Mouse (Mus musculus) cerebellum, adult 2 months (tissue): Measurements from ENCODE around the gene Prim2.
"Not testable (repeated sequence)": the region's sequence is repeated elsewhere in the genome, so short reads cannot be mapped to it uniquely, and the experiment has no call there.

Experiments used
- CTCF ChIP-seq: fragments of 200-500 bp; IDR thresholded peaks from 2 replicates; pipeline ENCODE4 v1.5.1; 2011; ENCODE audit warnings: low read depth, mild to moderate bottlenecking, control low read depth, low read length, moderate library complexity, borderline replicate concordance; ENCODE audit not compliant: insufficient read depth
- POLR2A ChIP-seq: fragments of 200-500 bp; IDR thresholded peaks from 2 replicates; pipeline ENCODE4 v1.6.1; 2011; ENCODE audit warnings: low read length, control low read depth, borderline replicate concordance; ENCODE audit not compliant: insufficient read depth

- TF ChIP-seq CTCF, POLR2A: not testable (repeated sequence)
Observed at GRCm38 (mm10) chr1:33616642-33617041, 53.0 kb downstream of the Prim2 start.
